Comparison of ENCODE assay signal across 21 mouse cellular contexts in the genomic region with DNA sequence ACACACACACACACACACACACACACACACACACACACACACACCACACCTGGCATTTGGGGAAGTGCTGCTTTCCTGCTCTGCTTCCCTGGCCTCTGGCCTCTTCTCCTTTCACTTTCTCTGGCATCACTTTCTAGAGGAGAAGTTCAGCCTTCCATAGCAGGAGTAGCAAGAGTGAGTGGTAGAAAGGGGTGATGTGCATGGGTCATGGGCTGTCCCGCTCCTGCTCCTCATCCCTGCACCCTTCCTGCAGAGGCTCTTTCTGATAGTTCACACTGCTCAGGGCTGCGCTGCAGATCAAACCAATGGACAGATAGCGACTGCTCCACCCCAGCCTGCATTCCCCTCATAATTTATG. TPM values are rescaled to one million over a fixed set of nuclear protein-coding genes. Genes with fewer than 3 reads are reported as not detected.
DNase-seq lines count a peak whose midpoint lies in the region; ATAC-seq and TF ChIP-seq lines count a peak whose summit lies in the region.
"Had no signal": no experiment of that assay in that cellular context is flagged by ENCODE, and none has a peak within 500 bp of the region (broad histone marks: within the 10 kb centered on the region; RNA-seq: fewer than 3 reads in every experiment).

No protein-coding gene starts in this region.

- no peaks in the 10 kb centered on the region for H3K79me2 ChIP-seq in MEL (ENCODE audit: control insufficient read depth, insufficient read depth, low read length, poor library complexity)

- no peak for TF ChIP-seq EP300 in MEL (IDR thresholded peaks at IDR 0.05; ENCODE audit: low read depth in 1 of 2, low read length in 2 of 2)

- no peaks in the 10 kb centered on the region for H3K27me3 ChIP-seq in intestine, postnatal 0 days (replicated peaks; ENCODE audit: control insufficient read depth, insufficient read depth, low read length)
- H3K27me3 ChIP-seq in intestine, embryonic 15.5 days (replicated peaks): no peaks in the 10 kb centered on the region
- H3K27me3 ChIP-seq in MEL (ENCODE audit: control insufficient read depth in 1 of 2, insufficient read depth in 2 of 2, low read length in 2 of 2): no peaks in the 10 kb centered on the region
- no peaks in the 10 kb centered on the region for H3K27me3 ChIP-seq in forebrain, embryonic 13.5 days

- peak; percentile 40 for DNase-seq in MEL (ENCODE audit: low read depth, low spot score)
- peak; percentile 12 for DNase-seq in induced T-regulatory cell, adult 2 months (ENCODE audit: low read depth)
- no peak for DNase-seq in embryo, embryonic 10 days (ENCODE audit: low spot score)
- DNase-seq in adrenal gland, postnatal 14 days: no peak
- DNase-seq: cerebellum, adult 2 months; cerebellum, postnatal 25 days; gastrocnemius, postnatal 10 days; heart, adult 11 months; kidney, adult 2 months; kidney, postnatal 10 days; lung, postnatal 10 days; spleen, adult 18-20 months had no signal

- no peak overlapping the region for H3K4me2 ChIP-seq in intestine, postnatal 0 days (replicated peaks; ENCODE audit: low read depth)
- H3K4me2 ChIP-seq in intestine, embryonic 15.5 days (replicated peaks): no peak overlapping the region
- H3K4me2 ChIP-seq in forebrain, embryonic 13.5 days: no peak overlapping the region
- H3K4me2 ChIP-seq: heart, embryonic 11.5 days; liver, embryonic 11.5 days had no signal

- H3K27ac ChIP-seq in intestine, postnatal 0 days (ENCODE audit: low read depth, low read length): no peak overlapping the region
- H3K27ac ChIP-seq in intestine, embryonic 15.5 days: no peak overlapping the region
- no peak overlapping the region for H3K27ac ChIP-seq in MEL (ENCODE audit: control insufficient read depth, low read depth, low read length)
- no peak overlapping the region for H3K27ac ChIP-seq in forebrain, embryonic 13.5 days
- H3K27ac ChIP-seq: hindbrain, embryonic 10.5 days had no signal

- WGBS in intestine, postnatal 0 days: 65% methylated on average over 3 of the region's 3 CpGs
- 57% methylated on average over 3 of the region's 3 CpGs for whole genome bisulfite sequencing in intestine, embryonic 15.5 days
- 97% methylated on average over 3 of the region's 3 CpGs for WGBS in forebrain, embryonic 13.5 days

- ATAC-seq in intestine, postnatal 0 days: peak; percentile 16; the same call in 1 of the 2 replicates
- ATAC-seq in intestine, embryonic 15.5 days: no peak
- ATAC-seq in neutrophil, adult 5-6 weeks (ENCODE audit: extremely low read depth, insufficient number of reproducible peaks, low FRiP score, poor library complexity, severe bottlenecking): peak; percentile 44; the same call in 1 of the 2 replicates
- ATAC-seq in forebrain, embryonic 13.5 days: no peak
- ATAC-seq: forebrain, embryonic 14.5 days; midbrain, embryonic 16.5 days had no signal

- TF ChIP-seq RAD21 in MEL (IDR thresholded peaks at IDR 0.05; ENCODE audit: low read depth, low read length): no peak

- H3K4me1 ChIP-seq in intestine, postnatal 0 days (replicated peaks; ENCODE audit: control insufficient read depth, insufficient read depth, low read length): 0 out of 2 replicates have a peak, but pooled peaks cover 4% of the 10 kb centered on the region
- H3K4me1 ChIP-seq in intestine, embryonic 15.5 days (replicated peaks): 0 out of 2 replicates have a peak, but pooled peaks cover 3% of the 10 kb centered on the region
- H3K4me1 ChIP-seq in MEL (ENCODE audit: control insufficient read depth in 1 of 2, insufficient read depth in 2 of 2, low read length in 2 of 2): peaks cover 8 to 17% of the 10 kb centered on the region in 2 experiments
- H3K4me1 ChIP-seq in forebrain, embryonic 13.5 days: no peaks in the 10 kb centered on the region

- no peak overlapping the region for H3K4me3 ChIP-seq in intestine, postnatal 0 days (ENCODE audit: low read depth, low read length)
- H3K4me3 ChIP-seq in intestine, embryonic 15.5 days (replicated peaks): no peak overlapping the region
- H3K4me3 ChIP-seq in MEL (ENCODE audit: control insufficient read depth in 1 of 2, insufficient read depth in 1 of 2, low read depth in 2 of 2, low read length in 2 of 2): peak overlapping the region in 1 of 2 experiments; percentile 20; a peak in 1 of 4 replicates
- H3K4me3 ChIP-seq in forebrain, embryonic 13.5 days: no peak overlapping the region
- H3K4me3 ChIP-seq: hindbrain, embryonic 10.5 days had no signal

- no peak for TF ChIP-seq CTCF in intestine, postnatal 0 days (IDR thresholded peaks at IDR 0.05; ENCODE audit: low read depth)
- TF ChIP-seq CTCF in MEL (IDR thresholded peaks at IDR 0.05 in 2 of 3, conservative IDR thresholded peaks at IDR 0.05 in 1 of 3; ENCODE audit: control insufficient read depth in 1 of 3, insufficient read depth in 1 of 3, low read depth in 2 of 3, low read length in 3 of 3, poor library complexity in 1 of 3, severe bottlenecking in 1 of 3): no peak

- H3K36me3 ChIP-seq in intestine, postnatal 0 days (ENCODE audit: control insufficient read depth, insufficient read depth): no peaks in the 10 kb centered on the region
- no peaks in the 10 kb centered on the region for H3K36me3 ChIP-seq in intestine, embryonic 15.5 days
- peaks cover 0 to 5% of the 10 kb centered on the region in 2 experiments; a peak in 2 of 4 replicates for H3K36me3 ChIP-seq in MEL (ENCODE audit: control insufficient read depth in 1 of 2, insufficient read depth in 2 of 2, low read length in 2 of 2)
- no peaks in the 10 kb centered on the region for H3K36me3 ChIP-seq in forebrain, embryonic 13.5 days (ENCODE audit: poor library complexity, severe bottlenecking)
- H3K36me3 ChIP-seq: hindbrain, embryonic 10.5 days had no signal

- H3K9me3 ChIP-seq in intestine, postnatal 0 days (ENCODE audit: control insufficient read depth): no peaks in the 10 kb centered on the region
- no peaks in the 10 kb centered on the region for H3K9me3 ChIP-seq in intestine, embryonic 15.5 days
- H3K9me3 ChIP-seq in MEL (replicated peaks; ENCODE audit: insufficient read depth, low read length): no peaks in the 10 kb centered on the region
- H3K9me3 ChIP-seq in forebrain, embryonic 13.5 days (replicated peaks): no peaks in the 10 kb centered on the region

- no peak for TF ChIP-seq POLR2A in MEL (IDR thresholded peaks at IDR 0.05; ENCODE audit: control insufficient read depth in 1 of 2, insufficient read depth in 1 of 2, low read depth in 1 of 2, low read length in 2 of 2, poor library complexity in 1 of 2)

- no peak overlapping the region for H3K9ac ChIP-seq in intestine, postnatal 0 days (ENCODE audit: low read depth, low read length)
- no peak overlapping the region for H3K9ac ChIP-seq in intestine, embryonic 15.5 days
- H3K9ac ChIP-seq in MEL (ENCODE audit: control insufficient read depth, low read depth, low read length, poor library complexity, severe bottlenecking): no peak overlapping the region
- no peak overlapping the region for H3K9ac ChIP-seq in forebrain, embryonic 13.5 days

TF ChIP-seq in MEL, 35 proteins besides CTCF, POLR2A, EP300 and RAD21:
- TF ChIP-seq UBTF (IDR thresholded peaks at IDR 0.05; ENCODE audit: borderline replicate concordance, insufficient read depth, low read depth, low read length) (no peak), MAFK (IDR thresholded peaks at IDR 0.05; ENCODE audit: borderline replicate concordance, low read depth, low read length) (no peak), HCFC1 (IDR thresholded peaks at IDR 0.05; ENCODE audit: low read depth, low read length) (no peak), TAL1 (IDR thresholded peaks at IDR 0.05; ENCODE audit: low read length) (no peak), USF1 (IDR thresholded peaks at IDR 0.05; ENCODE audit: low read depth, low read length) (no peak), JUND (IDR thresholded peaks at IDR 0.05; ENCODE audit: low read depth, low read length) (no peak), POLR2AphosphoS5 (IDR thresholded peaks at IDR 0.05; ENCODE audit: borderline replicate concordance, low read depth, low read length) (no peak), MXI1 (IDR thresholded peaks at IDR 0.05; ENCODE audit: low read depth, low read length) (no peak), MAX (IDR thresholded peaks at IDR 0.05; ENCODE audit: low read length) (no peak), NELFE (IDR thresholded peaks at IDR 0.05; ENCODE audit: low read depth, low read length) (no peak), SMC3 (IDR thresholded peaks at IDR 0.05; ENCODE audit: low read depth, low read length) (no peak), ELF1 (IDR thresholded peaks at IDR 0.05; ENCODE audit: low read depth, low read length) (no peak), MYB (IDR thresholded peaks at IDR 0.05; ENCODE audit: low read depth, low read length) (no peak), ZKSCAN1 (IDR thresholded peaks at IDR 0.05; ENCODE audit: low read depth, low read length) (no peak), KAT2A (conservative IDR thresholded peaks at IDR 0.05; ENCODE audit: low read depth, low read length) (no peak), GATA1 (IDR thresholded peaks at IDR 0.05; ENCODE audit: low read depth, low read length) (no peak)

RNA-seq across cellular contexts. Expression of gene Inpp4a, which starts 9.1 kb away (rescaled TPM):
- polyA plus RNA-seq in intestine, postnatal 0 days (2015; fragmentation: Nextera tagmentation; extraction: Ambion mirVana): 7.8 and 9.5 TPM in 2 replicates
- polyA plus RNA-seq in intestine, embryonic 15.5 days (2015; fragmentation: Nextera tagmentation; extraction: Ambion mirVana): 12.8 and 13.3 TPM in 2 replicates
- total RNA-seq in MEL (2012; rRNA removed): 1.6 and 2.4 TPM in 2 replicates
- polyA plus RNA-seq in MEL (2012; ENCODE audit: insufficient read depth in 1 of 2, insufficient read length in 2 of 2, low read depth in 1 of 2, low replicate concordance in 2 of 2, missing spikeins in 1 of 2): 1 to 10 TPM in 1 of 2 experiments, not detected in 1; 5.0 TPM
- 28.5 and 32.6 TPM in 2 replicates for total RNA-seq in neutrophil, adult 5-6 weeks (2017)
- 35.1 and 40.2 TPM in 2 replicates for polyA plus RNA-seq in forebrain, embryonic 13.5 days (2015; fragmentation: Nextera tagmentation; extraction: Ambion mirVana)
- 21.2 and 23.5 TPM in 2 replicates for total RNA-seq in adrenal gland, postnatal 14 days (2021)

Comparison
In these comparisons a context has a peak if more than half of its experiments do, and no peak if none do; other contexts are left out.
1. ATAC-seq: peak in intestine, postnatal 0 days (single experiment) and neutrophil, adult 5-6 weeks (single experiment); none in intestine, embryonic 15.5 days (single experiment) and forebrain, embryonic 13.5 days (single experiment).
2. DNase-seq: peak in MEL (single experiment) and induced T-regulatory cell, adult 2 months (single experiment); none in embryo, embryonic 10 days (single experiment) and adrenal gland, postnatal 14 days (single experiment).